Mouse (Mus musculus) CH12.LX (cell line): ENCODE results near the gene Otud7b. TPM values are rescaled to one million over a fixed set of nuclear protein-coding genes. Genes with fewer than 3 reads are reported as not detected.

Source experiments
- DNase-seq: peaks from one replicate; pipeline ENCODE4 v3.0.0-alpha.2; 2013; ENCODE audit errors: extremely low read depth
- H3K27ac ChIP-seq: 2 replicates; pipeline ENCODE4 v1.5.1; 2012; ENCODE audit warnings: low read depth, mild to moderate bottlenecking, control low read depth, moderate library complexity; ENCODE audit not compliant: insufficient read depth
- H3K27me3 ChIP-seq: replicated peaks from 2 replicates; pipeline ENCODE3; 2012; ENCODE audit warnings: inconsistent platforms
- H3K36me3 ChIP-seq, 2 experiments: replicated peaks in 1 of 2; 2 replicates each; pipeline versions ENCODE3 to v1.6.1; 2012; ENCODE audit warnings: inconsistent platforms in 1 of 2, low read length in 1 of 2, mild to moderate bottlenecking in 1 of 2, mixed read lengths in 1 of 2, moderate library complexity in 1 of 2; ENCODE audit not compliant: control insufficient read depth in 1 of 2, insufficient read depth in 1 of 2
- H3K4me1 ChIP-seq, 2 experiments: 2 replicates each; pipeline ENCODE4 v1.6.1; 2012; ENCODE audit warnings: inconsistent platforms in 1 of 2, moderate library complexity in 1 of 2; ENCODE audit not compliant: insufficient read depth in 2 of 2, control insufficient read depth in 1 of 2
- H3K4me2 ChIP-seq: 2 replicates; pipeline ENCODE4 v1.6.1; 2012; ENCODE audit warnings: low read depth, mild to moderate bottlenecking, control low read depth; ENCODE audit not compliant: poor library complexity, insufficient read depth, severe bottlenecking
- H3K4me3 ChIP-seq, 3 experiments: fragments of 150-350 bp in 1 of 3; sonication (generic) in 1 of 3; replicated peaks in 1 of 3; 2 replicates each; pipeline versions ENCODE3 to v1.5.1; 2011 to 2012; ENCODE audit warnings: low read depth in 2 of 3, low read length in 2 of 3, mild to moderate bottlenecking in 2 of 3, moderate library complexity in 2 of 3, control low read depth in 1 of 3, improper control_type of control experiment in 1 of 3, inconsistent platforms in 1 of 3, mixed read lengths in 1 of 3; ENCODE audit not compliant: poor library complexity in 1 of 3
- H3K79me2 ChIP-seq: replicated peaks from 2 replicates; pipeline ENCODE4 v1.6.1; 2012; ENCODE audit warnings: mild to moderate bottlenecking, moderate library complexity; ENCODE audit not compliant: control insufficient read depth, poor library complexity, insufficient read depth, severe bottlenecking; ENCODE audit errors: extremely low read depth
- H3K9ac ChIP-seq: 2 replicates; pipeline ENCODE4 v1.6.1; 2012; ENCODE audit warnings: low read depth, mild to moderate bottlenecking, control low read depth, moderate library complexity; ENCODE audit not compliant: insufficient read depth
- H3K9me3 ChIP-seq: replicated peaks from 2 replicates; pipeline ENCODE3; 2012; ENCODE audit warnings: low read length, inconsistent platforms, mixed read lengths
- CHD1 ChIP-seq: IDR thresholded peaks from 2 replicates; pipeline ENCODE4 v1.6.1; 2012; ENCODE audit warnings: low read depth, low read length, improper control_type of control experiment, inconsistent platforms
- CTCF ChIP-seq, 2 experiments: IDR thresholded peaks in 1 of 2; conservative IDR thresholded peaks in 1 of 2; 2 replicates each; pipeline ENCODE4 v1.5.1; 2011 to 2012; ENCODE audit warnings: low read depth in 2 of 2, low read length in 2 of 2, improper control_type of control experiment in 1 of 2, inconsistent platforms in 1 of 2, mild to moderate bottlenecking in 1 of 2, moderate library complexity in 1 of 2
- ELF1 ChIP-seq: IDR thresholded peaks from 2 replicates; pipeline ENCODE4 v1.6.1; 2014; ENCODE audit warnings: low read depth, mild to moderate bottlenecking, inconsistent platforms, low read length, improper control_type of control experiment
- ETS1 ChIP-seq: conservative IDR thresholded peaks from 2 replicates; pipeline ENCODE4 v1.6.1; 2012; ENCODE audit warnings: low read depth, mild to moderate bottlenecking, inconsistent platforms, low read length, improper control_type of control experiment, moderate library complexity
- IRF4 ChIP-seq: IDR thresholded peaks from 2 replicates; pipeline ENCODE4 v1.6.1; 2014; ENCODE audit warnings: low read depth, mild to moderate bottlenecking, inconsistent platforms, low read length, improper control_type of control experiment
- JUN ChIP-seq: IDR thresholded peaks from 2 replicates; pipeline ENCODE4 v1.6.1; 2011; ENCODE audit warnings: low read depth, mild to moderate bottlenecking, low read length, improper control_type of control experiment, moderate library complexity; ENCODE audit not compliant: insufficient read depth
- MAFK ChIP-seq: IDR thresholded peaks from 2 replicates; pipeline ENCODE4 v1.6.1; 2011; ENCODE audit warnings: low read length, improper control_type of control experiment; ENCODE audit not compliant: insufficient replicate concordance
- MAX ChIP-seq: IDR thresholded peaks from 2 replicates; pipeline ENCODE4 v1.6.1; 2011; ENCODE audit warnings: low read length, improper control_type of control experiment
- MEF2A ChIP-seq: IDR thresholded peaks from 2 replicates; pipeline ENCODE4 v1.6.1; 2014; ENCODE audit warnings: low read depth, mild to moderate bottlenecking, inconsistent platforms, low read length, improper control_type of control experiment, borderline replicate concordance
- MXI1 ChIP-seq: IDR thresholded peaks from 2 replicates; pipeline ENCODE4 v1.6.1; 2011; ENCODE audit warnings: mild to moderate bottlenecking, low read depth, low read length, improper control_type of control experiment
- NELFE ChIP-seq: IDR thresholded peaks from 2 replicates; pipeline ENCODE4 v1.6.1; 2011; ENCODE audit warnings: low read depth, low read length, improper control_type of control experiment
- PAX5 ChIP-seq: IDR thresholded peaks from 2 replicates; pipeline ENCODE4 v1.6.1; 2012; ENCODE audit warnings: low read length, inconsistent platforms, mixed read lengths
- POLR2A ChIP-seq: IDR thresholded peaks from 2 replicates; pipeline ENCODE4 v1.6.1; 2011; ENCODE audit warnings: low read depth, mild to moderate bottlenecking, improper control_type of control experiment, low read length
- POLR2AphosphoS2 ChIP-seq: IDR thresholded peaks from 2 replicates; pipeline ENCODE4 v1.6.1; 2011; ENCODE audit warnings: low read depth, low read length, improper control_type of control experiment
- RAD21 ChIP-seq: IDR thresholded peaks from 2 replicates; pipeline ENCODE4 v1.6.1; 2011; ENCODE audit warnings: low read depth, mild to moderate bottlenecking, low read length, improper control_type of control experiment, moderate library complexity
- RCOR1 ChIP-seq: conservative IDR thresholded peaks from 2 replicates; pipeline ENCODE4 v1.6.1; 2012; ENCODE audit warnings: low read depth, mild to moderate bottlenecking, inconsistent platforms, low read length, improper control_type of control experiment
- SIN3A ChIP-seq: IDR thresholded peaks from 2 replicates; pipeline ENCODE4 v1.6.1; 2012; ENCODE audit warnings: low read length, improper control_type of control experiment, inconsistent platforms
- SMC3 ChIP-seq: IDR thresholded peaks from 2 replicates; pipeline ENCODE4 v1.6.1; 2011; ENCODE audit warnings: low read depth, low read length, improper control_type of control experiment
- TCF12 ChIP-seq: IDR thresholded peaks from 2 replicates; pipeline ENCODE4 v1.6.1; 2014; ENCODE audit warnings: low read depth, mild to moderate bottlenecking, inconsistent platforms, low read length, improper control_type of control experiment
- UBTF ChIP-seq: IDR thresholded peaks from 2 replicates; pipeline ENCODE4 v1.6.1; 2012; ENCODE audit warnings: low read depth, mild to moderate bottlenecking, inconsistent platforms, low read length, improper control_type of control experiment, moderate library complexity
- ZC3H11A ChIP-seq: IDR thresholded peaks from 2 replicates; pipeline ENCODE4 v1.6.1; 2012; ENCODE audit warnings: low read depth, mild to moderate bottlenecking, inconsistent platforms, low read length, improper control_type of control experiment
- dilution Hi-C: fragments of 300-500 bp; cut with MboI; formaldehyde crosslinking; loops from 2 replicates; pipeline ENCODE4 v1.14.3; 2020; ENCODE audit warnings: low sequenced_read_pairs; ENCODE audit not compliant: extremely low pct_unique_long_range_greater_than_20kb, extremely low pct_ligation_motif_present
- in situ Hi-C: fragments of 300-500 bp; cut with MboI; formaldehyde crosslinking; loops from 3 replicates; pipeline ENCODE4 v1.14.3; 2019; ENCODE audit warnings: low sequenced_read_pairs, low pct_ligation_motif_present, low pct_unique_long_range_greater_than_20kb, mixed read lengths
- polyA plus RNA-seq: library from polyadenylated mRNA; unstranded; fragments of >175 nt; gene quantifications from 2 replicates; pipeline ENCODE4 v1.2.1, GENCODE M21; 2012; ENCODE audit warnings: low read depth; ENCODE audit not compliant: insufficient read length
- total RNA-seq, 2 experiments: library from RNA; depleted of rRNA; stranded (reverse); fragments of 300-350 nt in 1 of 2; fragments of >200 nt in 1 of 2; gene quantifications; 2 replicates each; pipeline ENCODE4 v1.2.3; 2012 to 2014

Gene Otud7b
- total and polyA plus RNA-seq, 3 experiments = 12.3 to 17.7 (median 14.9) TPM

- no peak overlapping the region for H3K4me2 ChIP-seq
- in situ Hi-C loops = no loop called here
- H3K4me1 ChIP-seq = peaks cover 0 to 4% of the 10 kb centered on the region in 2 experiments; a peak in 2 of 4 replicates
- no peaks in the 10 kb centered on the region for H3K27me3 ChIP-seq
- TF ChIP-seq UBTF (no peak), PAX5 (no peak), MEF2A (no peak), MAX (no peak), MXI1 (no peak), CHD1 (no peak), CTCF (conservative IDR thresholded peaks at IDR 0.05 in 1 of 2, IDR thresholded peaks at IDR 0.05 in 1 of 2; ENCODE audit: low read depth in 2 of 2, low read length in 2 of 2) (no peak), POLR2A (no peak), POLR2AphosphoS2 (no peak), TCF12 (no peak), RCOR1 (no peak), ZC3H11A (no peak), ETS1 (no peak), SIN3A (no peak), SMC3 (no peak), IRF4 (no peak), ELF1 (no peak)
- H3K79me2 ChIP-seq = no peaks in the 10 kb centered on the region; the same call in 1 of the 2 replicates
- dilution Hi-C loops = no loop called here
- no peaks in the 10 kb centered on the region for H3K9me3 ChIP-seq
- H3K9ac ChIP-seq = no peak overlapping the region
- no peak overlapping the region for H3K4me3 ChIP-seq
- H3K27ac ChIP-seq = no peak overlapping the region
- no peak for DNase-seq
- H3K36me3 ChIP-seq = peaks cover 8 to 72% of the 10 kb centered on the region in 2 experiments
These were observed 30.7 kb downstream of the Otud7b start for GRCm38 (mm10) chr3:96135011-96135410.

DNA sequence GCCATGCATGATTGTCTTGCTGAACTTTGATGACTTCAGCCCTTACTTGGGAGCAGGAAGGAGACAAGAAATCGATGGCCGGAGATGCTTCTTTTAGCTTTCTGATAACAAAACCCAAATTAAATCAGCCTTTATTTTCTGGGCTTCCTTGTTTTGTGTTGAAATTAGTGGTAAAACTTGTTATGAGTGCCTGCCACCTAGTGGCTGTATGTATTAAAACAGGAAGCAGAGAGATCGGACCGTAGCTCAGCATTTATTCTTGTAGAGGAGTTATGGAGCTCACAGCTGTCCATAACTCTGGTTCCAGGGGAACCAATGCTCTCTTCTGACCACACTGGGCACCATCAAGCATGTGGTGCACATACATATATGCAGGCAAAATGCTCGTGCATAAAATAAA is 43.6 kb downstream of the Otud7b start:
- in situ Hi-C loops (loop anchor here (5.0 kb wide), 1 partner anchor 56 kb away; no protein-coding TSS in a partner anchor), dilution Hi-C loops (no loop called here)
- no peak overlapping the region for H3K27ac ChIP-seq
- H3K4me1 ChIP-seq = peaks cover 0 to 3% of the 10 kb centered on the region in 2 experiments; a peak in 1 of 4 replicates
- H3K36me3 ChIP-seq = peaks cover 50 to 96% of the 10 kb centered on the region in 2 experiments
- peak; percentile 74 for DNase-seq
- no peaks in the 10 kb centered on the region for H3K79me2 ChIP-seq
- H3K4me3 ChIP-seq = no peak overlapping the region
- H3K9me3 ChIP-seq = no peaks in the 10 kb centered on the region
- H3K4me2 ChIP-seq = no peak overlapping the region
- TF ChIP-seq ELF1 (peak; percentile 83), SMC3 (peak; percentile 94), RAD21 (peak; percentile 94), MAFK (no peak), NELFE (no peak), CTCF (conservative IDR thresholded peaks at IDR 0.05 in 1 of 2, IDR thresholded peaks at IDR 0.05 in 1 of 2; ENCODE audit: low read depth in 2 of 2, low read length in 2 of 2) (peak; percentile 54 to 94), JUN (no peak)
- TF ChIP-seq, all 38 proteins: peak for 4
- H3K27me3 ChIP-seq = no peaks in the 10 kb centered on the region
- H3K9ac ChIP-seq = no peak overlapping the region
